Mouse (Mus musculus): ENCODE results near the gene Zfand3.

Zfand3 gene

GRCm38 (mm10) chr17:30111556-30111955 lies 107.0 kb downstream of the Zfand3 start:
- peak; percentile 44 for DNase-seq

GRCm38 (mm10) chr17:30112080-30112479 lies 107.5 kb downstream of the Zfand3 start:
- no peak for DNase-seq

GRCm38 (mm10) chr17:30112555-30113305 lies 108.2 kb downstream of the Zfand3 start:
- no peak for DNase-seq

GRCm38 (mm10) chr17:30114761-30115160 lies 110.2 kb downstream of the Zfand3 start:
- DNase-seq, result peak; percentile 47

- DNase-seq, result no peak
Measured at GRCm38 (mm10) chr17:30116226-30116625, 111.7 kb downstream of the Zfand3 start.

- DNase-seq, result no peak
Measured at GRCm38 (mm10) chr17:30118036-30118435, 113.5 kb downstream of the Zfand3 start.

- no peak for DNase-seq
Measured at GRCm38 (mm10) chr17:30122278-30122677, 117.7 kb downstream of the Zfand3 start.

GRCm38 (mm10) chr17:30128456-30128855 lies 123.9 kb downstream of the Zfand3 start:
- no peak for DNase-seq

GRCm38 (mm10) chr17:30129220-30129619 lies 124.7 kb downstream of the Zfand3 start:
- DNase-seq, result no peak

- DNase-seq, result no peak
Measured at GRCm38 (mm10) chr17:30130326-30130725, 125.8 kb downstream of the Zfand3 start.

- DNase-seq, result no peak
Measured at GRCm38 (mm10) chr17:30133641-30134040, 129.1 kb downstream of the Zfand3 start.

- no peak for DNase-seq
Measured at GRCm38 (mm10) chr17:30134955-30135735, 130.6 kb downstream of the Zfand3 start.

- no peak for DNase-seq
Measured at GRCm38 (mm10) chr17:30135890-30136289, 131.4 kb downstream of the Zfand3 start.

GRCm38 (mm10) chr17:30136684-30137083 lies 132.2 kb downstream of the Zfand3 start:
- no peak for DNase-seq

- no peak for DNase-seq
Measured at GRCm38 (mm10) chr17:30137115-30137514, 132.6 kb downstream of the Zfand3 start.

- no peak for DNase-seq
Measured at GRCm38 (mm10) chr17:30144114-30144513, 139.6 kb downstream of the Zfand3 start.

- DNase-seq, result no peak
Measured at GRCm38 (mm10) chr17:30145596-30146149, 141.1 kb downstream of the Zfand3 start.

GRCm38 (mm10) chr17:30146555-30146954 lies 142.0 kb downstream of the Zfand3 start:
- no peak for DNase-seq

GRCm38 (mm10) chr17:30147897-30148296 lies 143.4 kb downstream of the Zfand3 start:
- no peak for DNase-seq

- no peak for DNase-seq
Measured at GRCm38 (mm10) chr17:30148320-30148719, 143.8 kb downstream of the Zfand3 start.

GRCm38 (mm10) chr17:30149911-30150310 lies 145.4 kb downstream of the Zfand3 start:
- no peak for DNase-seq

GRCm38 (mm10) chr17:30154144-30154543 lies 149.6 kb downstream of the Zfand3 start:
- no peak for DNase-seq

GRCm38 (mm10) chr17:30154861-30155260 lies 150.3 kb downstream of the Zfand3 start:
- no peak for DNase-seq

GRCm38 (mm10) chr17:30155411-30155925 lies 150.9 kb downstream of the Zfand3 start:
- peak; percentile 57 for DNase-seq

Data from cerebellum, adult 9-10 months (tissue).